Mouse (Mus musculus) CD8-positive naive resting alpha-beta T cell, adult 2 months (primary cell): ENCODE measurements around the gene Txnrd1.

Source experiments
- DNase-seq, 2 experiments: peaks; one replicate each; pipeline ENCODE4 v3.0.0; 2022; ENCODE audit warnings: low read depth in 2 of 2, low spot score in 2 of 2

Txnrd1 gene

DNA sequence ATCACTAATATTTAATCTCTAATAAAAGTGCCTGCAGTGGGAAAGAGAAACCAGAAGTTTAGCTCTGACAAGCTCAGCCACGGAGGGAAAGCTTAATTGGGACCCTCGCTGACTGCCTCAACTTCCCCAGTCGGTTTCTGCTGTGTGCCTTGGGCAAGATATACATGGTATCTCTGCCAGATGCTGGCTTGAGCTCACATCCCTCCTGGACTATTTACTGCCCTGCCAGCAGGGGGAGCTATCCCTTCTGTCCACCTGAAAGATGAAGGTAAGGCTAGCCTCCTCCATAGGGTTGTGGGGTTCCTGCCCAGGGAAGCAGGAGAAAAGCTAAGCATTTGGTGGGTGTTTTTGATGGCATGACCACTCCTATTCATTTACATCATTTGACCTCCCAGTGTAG lies 76.4 kb downstream of the Txnrd1 start:
- DNase-seq = no peak

DNA sequence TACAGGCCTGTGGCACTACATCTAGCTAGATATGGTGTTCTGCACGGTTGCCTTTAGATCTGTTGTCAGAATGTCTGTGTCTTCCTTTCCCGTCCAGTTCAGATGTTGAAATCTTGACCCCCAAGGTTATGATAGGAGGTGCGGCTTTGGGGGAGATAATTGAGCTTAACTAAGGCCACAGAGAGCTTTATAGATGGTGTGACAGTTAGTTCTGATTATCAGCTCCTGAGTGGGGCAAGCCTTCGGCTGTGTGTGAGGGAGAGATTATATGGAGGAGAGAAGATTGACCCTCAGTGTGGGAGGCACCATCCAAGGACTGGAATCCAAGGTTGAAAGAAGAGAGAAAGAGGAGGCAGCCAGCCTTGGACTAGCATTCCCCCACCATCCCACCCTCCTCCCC lies 79.5 kb downstream of the Txnrd1 start:
- no peak for DNase-seq

DNA sequence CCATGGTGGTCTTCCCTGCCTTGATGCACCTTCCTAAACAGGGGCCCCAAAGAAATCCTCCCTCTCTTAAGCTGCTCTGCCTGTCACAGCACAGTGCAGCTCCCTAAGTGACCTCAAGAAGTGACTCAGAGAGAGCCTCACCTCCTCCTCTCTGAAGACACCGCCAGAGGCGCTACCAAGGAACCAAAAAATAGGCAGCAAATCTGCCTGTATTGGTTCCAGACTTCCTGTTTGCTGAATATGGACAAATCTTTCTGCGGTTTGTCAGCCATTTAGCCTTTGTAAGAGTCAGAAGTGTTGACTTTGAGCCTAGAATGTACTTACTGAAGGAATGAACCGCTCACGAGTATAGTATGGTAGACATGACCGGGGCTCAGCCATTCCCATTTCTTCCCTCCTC lies 80.0 kb downstream of the Txnrd1 start:
- no peak for DNase-seq

DNA sequence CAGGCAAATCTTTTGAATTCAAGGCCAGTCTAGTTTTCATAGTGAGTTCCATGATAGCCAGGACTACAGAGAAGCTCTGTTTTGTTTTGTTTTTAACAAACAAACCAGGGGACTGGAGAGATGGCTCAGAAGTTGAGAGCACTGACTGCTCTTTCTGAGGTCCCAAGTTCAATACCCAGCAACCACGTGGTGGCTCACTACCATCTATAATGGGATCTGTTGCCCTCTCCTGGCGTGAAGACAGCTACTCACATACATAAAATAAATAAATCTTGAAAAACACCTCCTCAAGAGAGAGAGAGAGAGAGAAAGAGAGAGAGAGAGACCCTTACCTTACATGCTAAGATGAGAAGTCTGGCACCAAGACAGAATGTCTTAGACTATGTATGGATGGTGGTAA lies 84.9 kb downstream of the Txnrd1 start:
- DNase-seq = no peak

DNA sequence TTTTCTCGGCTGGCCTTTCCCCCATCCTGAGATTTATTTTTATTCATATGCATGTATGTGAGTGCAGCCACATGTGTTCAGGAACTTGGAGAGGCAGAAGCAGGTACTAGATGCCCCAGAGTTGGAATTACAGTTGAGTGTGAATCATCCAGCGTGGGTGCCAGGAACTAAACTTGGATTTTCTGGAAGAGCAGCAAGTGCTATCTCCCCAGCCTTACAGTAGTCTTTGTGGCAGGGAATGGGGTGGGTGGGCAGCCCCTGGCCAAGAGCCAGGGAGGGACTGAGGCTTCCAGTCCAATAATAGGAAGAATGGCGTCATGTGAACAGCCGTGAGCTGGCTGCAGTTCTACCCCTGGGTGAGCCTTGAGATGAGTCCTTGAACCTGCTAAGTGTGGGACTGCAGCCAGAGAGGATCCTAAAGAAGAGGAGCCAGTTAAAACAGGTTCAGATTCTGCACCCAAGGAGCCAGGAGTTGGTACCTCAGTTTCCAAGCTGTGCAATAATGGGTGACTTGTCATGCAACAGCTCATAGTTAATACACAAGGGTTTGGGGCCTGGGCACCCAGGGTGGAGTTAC lies 85.7 kb downstream of the Txnrd1 start:
- no peak for DNase-seq

DNA sequence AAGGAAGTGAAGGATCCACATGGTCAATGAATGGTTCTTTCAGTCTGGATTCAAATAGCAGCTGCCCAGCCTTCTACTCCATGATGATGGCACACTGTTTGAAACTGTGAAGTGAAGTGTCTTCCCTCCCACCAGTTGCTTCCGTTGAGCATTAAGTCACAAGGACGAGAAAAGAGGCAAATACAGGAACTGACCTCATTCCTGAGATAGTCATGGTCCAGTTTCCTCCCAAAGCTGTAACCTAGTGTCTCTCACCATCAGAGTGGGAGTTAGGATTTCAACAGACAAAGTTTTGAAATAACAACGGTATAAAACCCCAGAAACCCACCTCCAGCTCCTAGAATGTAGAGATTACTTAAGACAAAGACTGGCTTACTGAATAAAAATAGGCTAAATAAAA lies 89.8 kb downstream of the Txnrd1 start:
- no peak for DNase-seq

DNA sequence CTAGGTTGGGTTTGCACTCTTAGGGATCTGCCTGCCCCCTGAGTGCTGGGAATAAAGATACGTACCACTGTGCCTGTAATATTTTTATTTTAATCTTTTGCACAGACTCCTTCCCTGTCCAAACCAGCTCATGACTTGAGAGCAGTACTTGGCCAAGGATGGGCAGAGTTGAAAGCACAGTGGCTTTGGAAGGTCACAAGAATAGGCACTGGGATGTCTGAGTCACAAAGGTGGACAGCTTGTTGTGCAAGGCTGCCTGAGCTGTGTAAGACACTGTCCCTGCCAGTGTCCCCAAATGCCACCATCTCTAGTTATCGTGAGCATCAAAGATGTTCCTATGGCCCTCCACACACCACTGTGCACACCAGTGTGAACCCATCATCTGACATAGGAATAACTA lies 91.0 kb downstream of the Txnrd1 start:
- DNase-seq = no peak

DNA sequence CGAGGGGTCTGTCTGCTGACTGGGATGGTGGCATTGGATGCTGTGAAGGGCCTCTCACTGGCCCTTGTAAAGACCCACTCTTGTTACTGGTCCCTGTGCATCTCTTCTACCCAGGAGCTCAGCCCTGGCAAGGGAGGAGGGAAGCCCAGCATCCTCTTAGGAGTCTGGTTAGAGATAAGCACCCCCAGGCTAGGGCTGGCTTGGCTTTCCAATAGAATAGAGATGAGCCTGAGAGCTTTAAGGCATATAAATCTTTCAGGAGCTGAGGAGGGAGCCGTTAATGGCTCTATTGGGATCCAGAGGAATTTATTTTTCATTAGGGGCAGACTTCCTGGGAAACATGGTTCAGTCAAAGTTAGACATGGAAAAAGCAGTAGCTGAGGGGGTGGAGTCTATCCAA lies 91.9 kb downstream of the Txnrd1 start:
- DNase-seq = no peak

DNA sequence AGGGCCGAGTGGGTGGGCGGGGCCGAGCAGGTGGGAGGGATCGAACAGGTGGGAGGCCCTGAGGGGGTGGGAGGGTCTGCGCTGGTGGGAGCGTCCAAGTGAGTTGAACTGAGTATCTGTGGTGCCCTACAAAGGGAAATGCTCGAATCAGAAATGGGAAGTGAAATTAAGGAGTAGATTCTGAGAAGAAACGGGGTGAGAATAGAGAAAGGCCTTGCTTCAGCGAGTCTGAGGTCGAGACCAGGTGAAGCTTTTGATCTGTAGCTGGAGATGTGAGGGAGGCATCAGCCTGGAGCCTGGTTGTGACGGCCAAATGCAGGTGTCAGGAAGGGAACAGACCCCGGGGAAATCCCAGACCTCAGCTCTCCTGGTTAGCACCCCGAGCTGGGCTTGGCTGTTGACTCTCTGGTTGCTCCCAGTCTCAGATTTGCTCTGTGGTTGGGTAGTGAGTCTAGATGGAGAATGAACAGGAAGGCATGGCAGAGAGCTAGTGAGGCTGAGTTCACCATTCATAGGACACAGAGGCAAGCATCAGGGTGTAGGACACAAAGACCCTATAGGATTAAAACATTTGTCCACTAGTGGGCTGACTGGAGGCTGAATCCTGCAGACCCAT lies 101.4 kb downstream of the Txnrd1 start:
- no peak for DNase-seq

DNA sequence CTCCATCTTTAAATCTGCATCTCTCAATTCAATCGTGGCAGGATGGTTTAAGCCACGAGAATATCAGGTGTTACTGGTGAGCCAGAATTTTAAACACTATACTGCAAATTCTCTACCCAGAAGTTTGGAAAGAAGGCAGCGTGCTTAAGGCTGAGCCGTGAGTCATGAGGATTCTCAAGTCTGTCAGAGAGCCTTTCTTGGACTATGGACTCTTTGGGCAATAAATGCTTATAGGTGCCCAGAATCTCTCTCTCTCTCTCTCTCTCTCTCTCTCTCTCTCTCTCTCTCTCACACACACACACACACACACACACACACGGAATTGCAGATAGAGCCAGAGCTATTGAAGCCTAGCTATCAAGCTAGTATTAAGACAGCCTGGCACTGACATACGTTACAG lies 102.0 kb downstream of the Txnrd1 start:
- no peak for DNase-seq
